In genomic region chr7:64513621-64514020, GRCm38 (mm10) we compare ENCODE assay signal across 19 mouse cellular contexts. TPM values are rescaled to one million over a fixed set of nuclear protein-coding genes. Genes with fewer than 3 reads are reported as not detected.
DNase-seq lines count a peak whose midpoint lies in the region; ATAC-seq lines count a peak whose summit lies in the region.
"Had no signal": no experiment of that assay in that cellular context is flagged by ENCODE, and none has a peak within 500 bp of the region (broad histone marks: within the 10 kb centered on the region; RNA-seq: fewer than 3 reads in every experiment).

No protein-coding gene starts in this region.

- H3K36me3 ChIP-seq in midbrain, embryonic 11.5 days (ENCODE audit: control insufficient read depth, insufficient read depth, low read length), result no peaks in the 10 kb centered on the region
- 0 out of 2 replicates have a peak, but pooled peaks cover 2% of the 10 kb centered on the region for H3K36me3 ChIP-seq in midbrain, embryonic 13.5 days
- no peaks in the 10 kb centered on the region for H3K36me3 ChIP-seq in hindbrain, embryonic 16.5 days (ENCODE audit: control insufficient read depth, insufficient read depth, low read length)
- H3K36me3 ChIP-seq: embryonic facial prominence, embryonic 10.5 days; heart, embryonic 13.5 days; hindbrain, embryonic 15.5 days had no signal

- no peaks in the 10 kb centered on the region for H3K4me1 ChIP-seq in midbrain, embryonic 11.5 days (ENCODE audit: control insufficient read depth, insufficient read depth, low read length)
- H3K4me1 ChIP-seq in midbrain, embryonic 13.5 days (replicated peaks), result peaks cover 35% of the 10 kb centered on the region
- H3K4me1 ChIP-seq in hindbrain, embryonic 16.5 days (ENCODE audit: control insufficient read depth, insufficient read depth, low read depth, low read length), result peaks cover 13% of the 10 kb centered on the region
- H3K4me1 ChIP-seq: embryonic facial prominence, embryonic 10.5 days; heart, embryonic 13.5 days had no signal

- H3K9ac ChIP-seq in midbrain, embryonic 11.5 days (ENCODE audit: low read length), result no peak overlapping the region
- H3K9ac ChIP-seq in midbrain, embryonic 13.5 days (replicated peaks), result no peak overlapping the region
- no peak overlapping the region for H3K9ac ChIP-seq in hindbrain, embryonic 16.5 days (ENCODE audit: low read depth, low read length)
- H3K9ac ChIP-seq: forebrain, embryonic 13.5 days; forebrain, postnatal 0 days; heart, embryonic 13.5 days; hindbrain, embryonic 15.5 days had no signal

- 92% methylated on average over 3 of the region's 3 CpGs for WGBS in midbrain, embryonic 11.5 days
- WGBS in midbrain, embryonic 13.5 days, result 99% methylated on average over 3 of the region's 3 CpGs
- WGBS in hindbrain, embryonic 16.5 days, result 84% methylated on average over 3 of the region's 3 CpGs

- no peak overlapping the region for H3K4me3 ChIP-seq in midbrain, embryonic 11.5 days (ENCODE audit: low read depth, low read length)
- H3K4me3 ChIP-seq in midbrain, embryonic 13.5 days (replicated peaks), result no peak overlapping the region
- no peak overlapping the region for H3K4me3 ChIP-seq in hindbrain, embryonic 16.5 days (ENCODE audit: low read length)
- H3K4me3 ChIP-seq: embryonic facial prominence, embryonic 10.5 days; forebrain, embryonic 13.5 days; heart, embryonic 13.5 days; hindbrain, embryonic 15.5 days had no signal

- H3K27ac ChIP-seq in midbrain, embryonic 11.5 days (ENCODE audit: low read depth, low read length), result no peak overlapping the region
- no peak overlapping the region for H3K27ac ChIP-seq in midbrain, embryonic 13.5 days
- H3K27ac ChIP-seq in hindbrain, embryonic 16.5 days (ENCODE audit: low read depth, low read length), result no peak overlapping the region
- H3K27ac ChIP-seq: embryonic facial prominence, embryonic 10.5 days; forebrain, embryonic 13.5 days; heart, embryonic 13.5 days; hindbrain, embryonic 15.5 days had no signal

- DNase-seq in cerebellum, adult 11 months, result peak; percentile 6
- DNase-seq in cerebellum, postnatal 14 days, result no peak
- peak; percentile 2 for DNase-seq in layer of hippocampus, adult 11-12 months (ENCODE audit: low spot score)
- DNase-seq in layer of hippocampus, adult 18-20 months (ENCODE audit: low spot score in 2 of 2), result no peak
- peak; percentile 26 for DNase-seq in midbrain, embryonic 11.5 days (ENCODE audit: low spot score, missing footprints)
- DNase-seq: adrenal gland, postnatal 10 days; B cell, adult 2 months; forebrain, postnatal 0 days; gastrocnemius, postnatal 14 days; heart, postnatal 36 days had no signal

- H3K27me3 ChIP-seq in midbrain, embryonic 11.5 days (ENCODE audit: control insufficient read depth, insufficient read depth, low read length), result no peaks in the 10 kb centered on the region
- H3K27me3 ChIP-seq in midbrain, embryonic 13.5 days, result no peaks in the 10 kb centered on the region
- H3K27me3 ChIP-seq in hindbrain, embryonic 16.5 days (replicated peaks; ENCODE audit: control insufficient read depth, insufficient read depth, low read length), result no peaks in the 10 kb centered on the region
- H3K27me3 ChIP-seq: forebrain, embryonic 13.5 days; heart, embryonic 13.5 days; hindbrain, embryonic 15.5 days had no signal

- no peaks in the 10 kb centered on the region for H3K9me3 ChIP-seq in midbrain, embryonic 11.5 days (ENCODE audit: control insufficient read depth, low read length)
- no peaks in the 10 kb centered on the region for H3K9me3 ChIP-seq in midbrain, embryonic 13.5 days
- no peaks in the 10 kb centered on the region for H3K9me3 ChIP-seq in hindbrain, embryonic 16.5 days (ENCODE audit: control insufficient read depth, low read length)
- H3K9me3 ChIP-seq: embryonic facial prominence, embryonic 10.5 days; forebrain, embryonic 13.5 days; heart, embryonic 13.5 days; hindbrain, embryonic 15.5 days had no signal

- no peak overlapping the region for H3K4me2 ChIP-seq in midbrain, embryonic 11.5 days
- no peak overlapping the region for H3K4me2 ChIP-seq in midbrain, embryonic 13.5 days (replicated peaks)
- no peak overlapping the region for H3K4me2 ChIP-seq in hindbrain, embryonic 16.5 days (ENCODE audit: low read length)
- H3K4me2 ChIP-seq: forebrain, embryonic 13.5 days; heart, embryonic 13.5 days; hindbrain, embryonic 15.5 days had no signal

- ATAC-seq in midbrain, embryonic 11.5 days (ENCODE audit: low FRiP score), result no peak
- no peak for ATAC-seq in midbrain, embryonic 13.5 days
- ATAC-seq in hindbrain, embryonic 16.5 days, result no peak
- ATAC-seq: forebrain, embryonic 13.5 days; forebrain, postnatal 0 days; inflammation-experienced regulatory T-cells, adult 6 months had no signal

RNA-seq across cellular contexts. Expression of gene Apba2, which starts 12.1 kb away (rescaled TPM):
- total RNA-seq in layer of hippocampus, adult 18-20 months (2021), result 100 to 1,000 TPM; 247 to 248 TPM
- polyA plus RNA-seq in midbrain, embryonic 11.5 days (2014; fragmentation: Nextera tagmentation; extraction: Ambion mirVana), result 68.3 and 82.4 TPM in 2 replicates
- 157 and 161 TPM in 2 replicates for polyA plus RNA-seq in midbrain, embryonic 13.5 days (2015; fragmentation: Nextera tagmentation; extraction: Ambion mirVana)
- polyA plus RNA-seq in hindbrain, embryonic 16.5 days (2015; fragmentation: Nextera tagmentation; extraction: Ambion mirVana), result 173 and 186 TPM in 2 replicates
- total RNA-seq: gastrocnemius, adult 18-20 months; MEL had no signal
- polyA plus RNA-seq: inflammation-experienced regulatory T-cells, adult 6 months had no signal

Comparison
In these comparisons a context has a peak if more than half of its experiments do, and no peak if none do; other contexts are left out.
1. DNase-seq: peak in cerebellum, adult 11 months (single experiment), layer of hippocampus, adult 11-12 months (single experiment) and midbrain, embryonic 11.5 days (single experiment); none in cerebellum, postnatal 14 days (0 of 2) and layer of hippocampus, adult 18-20 months (0 of 2).